Comparison of ENCODE assay signal across 9 mouse cellular contexts in the genomic region with DNA sequence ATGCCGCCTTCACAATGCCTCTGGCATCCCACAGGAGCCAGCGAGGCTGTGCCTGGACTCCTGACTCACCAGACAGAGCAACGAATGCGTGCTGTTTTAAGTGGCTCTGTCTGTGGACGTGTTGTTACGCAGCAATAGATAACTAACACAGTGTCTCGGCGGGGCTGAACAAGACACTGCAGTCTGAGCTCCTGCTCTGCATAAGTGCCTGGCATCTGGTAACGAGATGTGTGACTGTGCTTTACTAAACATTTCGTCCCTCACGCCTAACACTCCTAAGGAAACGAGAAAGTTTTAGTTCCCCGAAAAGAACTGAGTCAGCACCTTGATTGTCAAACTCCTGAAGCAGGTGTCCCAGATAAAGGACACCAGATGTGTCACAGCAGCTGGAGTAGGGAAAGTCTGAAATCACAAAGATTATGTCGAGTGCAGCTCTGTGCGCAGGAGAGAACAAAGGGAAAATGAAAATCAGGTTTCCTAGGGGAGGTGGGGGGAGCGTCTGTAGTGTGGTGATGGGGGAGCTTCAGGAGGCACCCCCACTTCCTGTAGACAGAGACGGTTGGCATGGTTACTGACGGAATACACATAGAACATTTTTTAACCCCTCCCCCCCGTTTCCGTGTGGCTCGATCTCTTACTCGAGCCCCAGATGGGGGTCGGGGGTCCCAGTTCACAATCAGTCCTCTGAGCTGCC.
DNase-seq lines count a peak whose midpoint lies in the region; ATAC-seq and TF ChIP-seq lines count a peak whose summit lies in the region.
"Had no signal": no experiment of that assay in that cellular context is flagged by ENCODE, and none has a peak within 500 bp of the region (broad histone marks: within the 10 kb centered on the region; RNA-seq: fewer than 3 reads in every experiment).

No protein-coding gene starts in this region.

- no peak for TF ChIP-seq CTCF in bone marrow macrophage, adult 2 months (IDR thresholded peaks at IDR 0.05; ENCODE audit: low read depth, low read length)
- no peak for TF ChIP-seq CTCF in midbrain, postnatal 0 days (IDR thresholded peaks at IDR 0.05)

- no peaks in the 10 kb centered on the region for H3K36me3 ChIP-seq in heart, embryonic 14.5 days (ENCODE audit: control insufficient read depth, insufficient read depth, low read length)
- no peaks in the 10 kb centered on the region for H3K36me3 ChIP-seq in hindbrain, embryonic 14.5 days (replicated peaks; ENCODE audit: control insufficient read depth, insufficient read depth)
- no peaks in the 10 kb centered on the region for H3K36me3 ChIP-seq in midbrain, postnatal 0 days (ENCODE audit: insufficient read depth, low read length)

- 19% methylated on average over 23 of the region's 23 CpGs for WGBS in heart, embryonic 14.5 days
- 30% methylated on average over 23 of the region's 23 CpGs for WGBS in hindbrain, embryonic 14.5 days
- WGBS in midbrain, postnatal 0 days, result 20% methylated on average over 23 of the region's 23 CpGs

- no peak for DNase-seq in heart, adult 9 months (ENCODE audit: low spot score in 2 of 2)
- no peak for DNase-seq in hindbrain, embryonic 14.5 days (ENCODE audit: low spot score)
- peak; percentile 42 for DNase-seq in midbrain, postnatal 0 days (ENCODE audit: low spot score)
- DNase-seq in retina, embryonic 14.5 days (ENCODE audit: low spot score), result no peak
- no peak for DNase-seq in adrenal gland, adult 18-20 months (ENCODE audit: low spot score in 2 of 2)
- DNase-seq in lung, adult 18-20 months, result no peak
- DNase-seq: right cerebral cortex, postnatal 14 days had no signal

- peak overlapping the region; percentile 9 to 12; a peak in 3 of 4 replicates for H3K4me3 ChIP-seq in heart, embryonic 14.5 days (ENCODE audit: control insufficient read depth in 1 of 2, insufficient read depth in 1 of 2, low read depth in 1 of 2, low read length in 2 of 2)
- 0 out of 2 replicates have a peak overlapping the region, but pooled peaks have one; percentile 0 for H3K4me3 ChIP-seq in bone marrow macrophage, adult 2 months (ENCODE audit: insufficient read depth, low read length)
- no peak overlapping the region for H3K4me3 ChIP-seq in hindbrain, embryonic 14.5 days (replicated peaks; ENCODE audit: low read length)
- H3K4me3 ChIP-seq in midbrain, postnatal 0 days (ENCODE audit: low read depth, low read length), result no peak overlapping the region

- H3K27me3 ChIP-seq in heart, embryonic 14.5 days (ENCODE audit: control insufficient read depth, insufficient read depth, low read length), result 0 out of 2 replicates have a peak, but pooled peaks cover 11% of the 10 kb centered on the region
- H3K27me3 ChIP-seq in hindbrain, embryonic 14.5 days (ENCODE audit: control insufficient read depth, insufficient read depth, low read length), result no peaks in the 10 kb centered on the region
- H3K27me3 ChIP-seq in midbrain, postnatal 0 days (ENCODE audit: insufficient read depth, low read length), result no peaks in the 10 kb centered on the region

- ATAC-seq in heart, embryonic 14.5 days (ENCODE audit: insufficient number of reproducible peaks, insufficient read depth, low FRiP score, low read depth), result peak; percentile 54
- no peak for ATAC-seq in hindbrain, embryonic 14.5 days (ENCODE audit: low FRiP score)
- peak; percentile 18; the same call in 1 of the 2 replicates for ATAC-seq in midbrain, postnatal 0 days (ENCODE audit: low FRiP score)

- peak overlapping the region; percentile 21; the same call in 1 of the 2 replicates for H3K9ac ChIP-seq in heart, embryonic 14.5 days (ENCODE audit: low read length)
- peak overlapping the region; percentile 5; the same call in 1 of the 2 replicates for H3K9ac ChIP-seq in hindbrain, embryonic 14.5 days
- H3K9ac ChIP-seq in midbrain, postnatal 0 days (replicated peaks; ENCODE audit: low read length, poor library complexity, severe bottlenecking), result no peak overlapping the region

- H3K4me2 ChIP-seq in heart, embryonic 14.5 days (ENCODE audit: low read length), result peak overlapping the region; percentile 58
- peak overlapping the region; percentile 21; the same call in 1 of the 2 replicates for H3K4me2 ChIP-seq in hindbrain, embryonic 14.5 days (replicated peaks)
- H3K4me2 ChIP-seq in midbrain, postnatal 0 days (ENCODE audit: low read depth, low read length, poor library complexity, severe bottlenecking), result peak overlapping the region; percentile 32

- H3K27ac ChIP-seq in heart, embryonic 14.5 days (replicated peaks in 1 of 2; ENCODE audit: control insufficient read depth in 1 of 2, insufficient read depth in 1 of 2, low read depth in 2 of 2, low read length in 2 of 2), result peak overlapping the region; percentile 6 to 57; a peak in 3 of 4 replicates
- no peak overlapping the region for H3K27ac ChIP-seq in bone marrow macrophage, adult 2 months (ENCODE audit: insufficient read depth, low read depth, low read length)
- peak overlapping the region; percentile 58 for H3K27ac ChIP-seq in hindbrain, embryonic 14.5 days
- H3K27ac ChIP-seq in midbrain, postnatal 0 days (ENCODE audit: low read depth, low read length), result no peak overlapping the region

- H3K9me3 ChIP-seq in heart, embryonic 14.5 days (ENCODE audit: control insufficient read depth, low read length), result no peaks in the 10 kb centered on the region
- no peaks in the 10 kb centered on the region for H3K9me3 ChIP-seq in hindbrain, embryonic 14.5 days (ENCODE audit: control insufficient read depth, low read length)
- H3K9me3 ChIP-seq in midbrain, postnatal 0 days (ENCODE audit: low read length), result no peaks in the 10 kb centered on the region

- no peak for TF ChIP-seq POLR2A in bone marrow macrophage, adult 2 months (IDR thresholded peaks at IDR 0.05; ENCODE audit: borderline replicate concordance, low read depth, low read length)

- peaks cover 19 to 34% of the 10 kb centered on the region in 2 experiments for H3K4me1 ChIP-seq in heart, embryonic 14.5 days (ENCODE audit: control insufficient read depth in 2 of 2, insufficient read depth in 2 of 2, low read length in 2 of 2)
- no peaks in the 10 kb centered on the region for H3K4me1 ChIP-seq in bone marrow macrophage, adult 2 months (ENCODE audit: control insufficient read depth, insufficient read depth, low read length)
- H3K4me1 ChIP-seq in hindbrain, embryonic 14.5 days (replicated peaks; ENCODE audit: control insufficient read depth, insufficient read depth, low read length), result peaks cover 59% of the 10 kb centered on the region
- H3K4me1 ChIP-seq in midbrain, postnatal 0 days (ENCODE audit: insufficient read depth, low read length), result peaks cover 32% of the 10 kb centered on the region; the same call in 1 of the 2 replicates

Comparison
In these comparisons a context has a peak if more than half of its experiments do, and no peak if none do; other contexts are left out.
1. H3K27ac ChIP-seq: peak in heart, embryonic 14.5 days (2 of 2) and hindbrain, embryonic 14.5 days (single experiment); none in bone marrow macrophage, adult 2 months (single experiment) and midbrain, postnatal 0 days (single experiment).
2. H3K4me3 ChIP-seq: peak in heart, embryonic 14.5 days (2 of 2) and bone marrow macrophage, adult 2 months (single experiment); none in hindbrain, embryonic 14.5 days (single experiment) and midbrain, postnatal 0 days (single experiment).
3. Peak in every context shown above with its lines, with median percentiles within 50 percentile points of each other: H3K4me2 ChIP-seq.